Mouse (Mus musculus) intestine, embryonic 16.5 days (tissue): ENCODE data around the gene Fam173a. TPM values are rescaled to one million over a fixed set of nuclear protein-coding genes. Genes with fewer than 3 reads are reported as not detected.
A peak's percentile ranks its signal among the peaks of the same experiment; 100 is the strongest.

ENCODE experiments used
- ATAC-seq: fragments of 200-750 bp; cut with Nextera tagmentation; 2 replicates; pipeline ENCODE4 v1.8.0; 2017; ENCODE audit warnings: moderate TSS enrichment, moderate library complexity
- H3K27ac ChIP-seq: fragments of 300-500 bp; sonication (generic); 2 replicates; pipeline ENCODE4 v1.5.1; 2014; ENCODE audit warnings: mild to moderate bottlenecking, low read length
- H3K27me3 ChIP-seq: fragments of 300-500 bp; sonication (generic); replicated peaks from 2 replicates; pipeline ENCODE4 v1.6.1; 2014; ENCODE audit warnings: low read length, control low read depth, mixed read lengths; ENCODE audit not compliant: control insufficient read depth, insufficient read depth
- H3K36me3 ChIP-seq: fragments of 300-500 bp; sonication (generic); 2 replicates; pipeline ENCODE4 v1.6.1; 2014; ENCODE audit warnings: low read length, control low read depth; ENCODE audit not compliant: control insufficient read depth, insufficient read depth
- H3K4me1 ChIP-seq: fragments of 300-500 bp; sonication (generic); 2 replicates; pipeline ENCODE4 v1.6.1; 2014; ENCODE audit warnings: low read length, control low read depth, mixed read lengths; ENCODE audit not compliant: control insufficient read depth, insufficient read depth
- H3K4me2 ChIP-seq: fragments of 300-500 bp; sonication (generic); 2 replicates; pipeline ENCODE4 v1.6.1; 2014; ENCODE audit warnings: low read depth, low read length, control low read depth
- H3K4me3 ChIP-seq: fragments of 300-500 bp; sonication (generic); 2 replicates; pipeline ENCODE4 v1.5.1; 2014; ENCODE audit warnings: mild to moderate bottlenecking, low read length
- H3K9ac ChIP-seq: fragments of 300-500 bp; sonication (generic); 2 replicates; pipeline ENCODE4 v1.6.1; 2014; ENCODE audit warnings: low read depth, low read length
- H3K9me3 ChIP-seq: fragments of 300-500 bp; sonication (generic); 2 replicates; pipeline ENCODE4 v1.6.1; 2016; ENCODE audit warnings: low read length, control low read depth; ENCODE audit not compliant: control insufficient read depth
- WGBS: fragments of 180-500 bp; shearing (Covaris S2); extraction: QIAGEN DNeasy Blood & Tissue Kit; methylation state at CpG from one replicate; pipeline ENCODE4 v1.1.7; 2014; 5-methylcytosine and 5-hydroxymethylcytosine counted together
- polyA plus RNA-seq: library from polyadenylated mRNA; unstranded; fragments of >200 nt; fragmentation: Nextera tagmentation; extraction: Ambion mirVana; gene quantifications from 2 replicates; pipeline ENCODE4 v1.2.1, GENCODE M21; 2015

Gene Fam173a
- polyA plus RNA-seq, 1 experiment from 2014 or later: 111 TPM

- no peaks in the 10 kb centered on the region for H3K27me3 ChIP-seq
- ATAC-seq: no peak
- no peaks in the 10 kb centered on the region for H3K36me3 ChIP-seq
- no peak overlapping the region for H3K4me3 ChIP-seq
- WGBS: 63% methylated on average over 3 of the region's 3 CpGs
- no peak overlapping the region for H3K27ac ChIP-seq
- no peaks in the 10 kb centered on the region for H3K9me3 ChIP-seq
- H3K4me2 ChIP-seq: no peak overlapping the region
- H3K4me1 ChIP-seq: 0 out of 2 replicates have a peak, but pooled peaks cover 4% of the 10 kb centered on the region
- no peak overlapping the region for H3K9ac ChIP-seq
Observed at GRCm38 (mm10) chr17:25757691-25758090, 35.0 kb downstream of the Fam173a start.

DNA sequence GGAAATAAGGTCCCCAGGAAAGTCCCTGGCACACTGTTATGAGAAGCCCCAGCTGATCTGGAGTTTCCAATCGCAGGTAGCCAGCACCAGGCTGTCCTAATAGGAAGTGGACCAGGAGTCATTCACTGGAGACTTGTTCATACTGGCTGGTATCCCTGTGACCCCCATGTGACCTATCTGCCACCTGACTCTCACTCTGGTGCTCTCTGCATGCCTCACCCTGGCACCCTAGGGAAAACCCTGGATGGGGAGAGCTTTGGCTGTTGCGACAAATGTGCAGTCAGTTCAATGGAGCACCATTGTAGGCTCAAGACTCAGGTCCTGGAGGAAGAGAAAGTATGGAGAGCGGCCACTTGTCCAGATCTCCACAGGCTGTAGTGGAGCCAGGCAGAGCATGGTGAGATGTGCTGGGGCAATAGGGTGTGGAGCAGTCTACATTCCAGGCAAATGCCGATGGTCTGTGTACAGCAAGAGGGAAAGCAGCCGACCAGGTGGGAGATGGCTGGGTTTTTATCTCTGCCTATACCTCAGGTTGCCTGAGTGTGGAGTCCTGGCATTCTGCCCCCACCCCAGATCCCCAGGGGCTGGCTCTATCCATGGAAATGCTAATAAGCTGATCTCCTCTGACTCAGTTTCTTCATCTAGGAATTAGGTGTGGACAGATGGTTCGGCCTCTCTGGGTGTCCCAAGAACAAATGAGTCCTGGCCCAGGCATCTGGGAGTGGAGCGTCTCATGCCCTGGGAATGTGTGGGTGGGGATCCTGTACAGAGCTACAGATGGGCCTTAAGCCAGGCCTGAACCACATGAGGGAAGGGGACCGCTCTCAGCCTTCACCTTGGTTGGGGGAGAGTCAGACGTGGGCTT lies 36.1 kb downstream of the Fam173a start:
- H3K4me2 ChIP-seq: no peak overlapping the region
- no peak overlapping the region for H3K9ac ChIP-seq
- H3K4me3 ChIP-seq: no peak overlapping the region
- H3K27ac ChIP-seq: no peak overlapping the region
- H3K36me3 ChIP-seq: no peaks in the 10 kb centered on the region
- peak; percentile 63; the same call in 1 of the 2 replicates for ATAC-seq
- H3K4me1 ChIP-seq: 0 out of 2 replicates have a peak, but pooled peaks cover 4% of the 10 kb centered on the region
- no peaks in the 10 kb centered on the region for H3K9me3 ChIP-seq
- WGBS: 67% methylated on average over 9 of the region's 9 CpGs
- no peaks in the 10 kb centered on the region for H3K27me3 ChIP-seq

GRCm38 (mm10) chr17:25755627-25756377 lies 36.9 kb downstream of the Fam173a start:
- Histone ChIP-seq H3K9me3 (no peaks in the 10 kb centered on the region), H3K4me2 (no peak overlapping the region), H3K4me3 (no peak overlapping the region), H3K27me3 (no peaks in the 10 kb centered on the region), H3K27ac (no peak overlapping the region), H3K36me3 (no peaks in the 10 kb centered on the region), H3K4me1 (peaks cover 6% of the 10 kb centered on the region; the same call in 1 of the 2 replicates), H3K9ac (no peak overlapping the region)
- peak; percentile 70 for ATAC-seq
- WGBS: 29% methylated on average over 4 of the region's 4 CpGs

GRCm38 (mm10) chr17:25755086-25755485 lies 37.6 kb downstream of the Fam173a start:
- no peak for ATAC-seq
- H3K27ac ChIP-seq: no peak overlapping the region
- H3K9me3 ChIP-seq: no peaks in the 10 kb centered on the region
- no peak overlapping the region for H3K4me3 ChIP-seq
- H3K27me3 ChIP-seq: no peaks in the 10 kb centered on the region
- WGBS: 82% methylated on average over 4 of the region's 4 CpGs
- no peaks in the 10 kb centered on the region for H3K36me3 ChIP-seq
- H3K4me2 ChIP-seq: no peak overlapping the region
- H3K9ac ChIP-seq: no peak overlapping the region
- peaks cover 6% of the 10 kb centered on the region; the same call in 1 of the 2 replicates for H3K4me1 ChIP-seq

- WGBS: 76% methylated on average over 9 of the region's 9 CpGs
- H3K4me1 ChIP-seq: peaks cover 6% of the 10 kb centered on the region; the same call in 1 of the 2 replicates
- no peak within 1 kb of the TSS for H3K4me3 ChIP-seq
- H3K36me3 ChIP-seq: no peaks in the 10 kb centered on the region
- no peak within 1 kb of the TSS for H3K9ac ChIP-seq
- no peak within 1 kb of the TSS for H3K27ac ChIP-seq
- H3K4me2 ChIP-seq: no peak within 1 kb of the TSS
- H3K9me3 ChIP-seq: no peaks in the 10 kb centered on the region
- no peak; the same call in 1 of the 2 replicates for ATAC-seq
- no peaks in the 10 kb centered on the region for H3K27me3 ChIP-seq
Observed at GRCm38 (mm10) chr17:25754241-25754640, 38.5 kb downstream of the Fam173a start, which contains the start of gene Msln. Gene Msln, minus strand, starts transcription at chr17:25754378.

DNA sequence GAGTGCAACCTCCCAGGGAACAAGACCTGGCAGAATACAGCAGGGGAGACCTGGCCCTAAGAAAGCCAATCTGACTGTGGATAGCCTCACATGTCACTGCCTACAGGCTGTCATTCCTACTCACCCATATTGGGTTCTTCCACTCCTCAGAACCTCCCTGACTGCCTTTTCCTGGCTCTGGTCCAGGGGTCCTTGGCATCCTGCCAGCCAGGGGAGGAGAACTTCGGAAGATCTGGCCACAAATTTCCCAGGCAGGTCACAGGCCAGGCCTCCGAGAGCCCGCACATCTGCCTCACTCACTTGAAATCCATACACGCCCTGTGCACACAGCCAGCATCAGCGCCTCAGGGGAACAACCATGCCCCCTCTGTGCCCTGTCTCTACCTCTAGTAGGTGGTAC lies 41.3 kb downstream of the Fam173a start:
- Histone ChIP-seq H3K36me3 (no peaks in the 10 kb centered on the region), H3K4me2 (no peak overlapping the region), H3K27me3 (no peaks in the 10 kb centered on the region), H3K4me3 (no peak overlapping the region), H3K9ac (no peak overlapping the region; the same call in 1 of the 2 replicates), H3K9me3 (no peaks in the 10 kb centered on the region), H3K27ac (no peak overlapping the region), H3K4me1 (peaks cover 6% of the 10 kb centered on the region; the same call in 1 of the 2 replicates)
- 32% methylated on average over 5 of the region's 5 CpGs for WGBS
- no peak for ATAC-seq

- H3K9ac ChIP-seq: no peak overlapping the region
- 84% methylated on average over 6 of the region's 6 CpGs for WGBS
Observed at GRCm38 (mm10) chr17:25749314-25749713, 43.4 kb downstream of the Fam173a start.

GRCm38 (mm10) chr17:25748238-25748637 lies 44.5 kb downstream of the Fam173a start:
- ATAC-seq: no peak
- H3K27ac ChIP-seq: no peak overlapping the region
- H3K9me3 ChIP-seq: no peaks in the 10 kb centered on the region
- H3K4me1 ChIP-seq: peaks cover 3% of the 10 kb centered on the region; the same call in 1 of the 2 replicates
- no peak overlapping the region for H3K4me2 ChIP-seq
- H3K9ac ChIP-seq: no peak overlapping the region
- WGBS: 90% methylated on average over 4 of the region's 4 CpGs
- H3K4me3 ChIP-seq: no peak overlapping the region
- no peaks in the 10 kb centered on the region for H3K27me3 ChIP-seq
- H3K36me3 ChIP-seq: no peaks in the 10 kb centered on the region

More at GRCm38 (mm10) chr17:25749314-25749713, 43.4 kb downstream of the Fam173a start:
- no peak overlapping the region for H3K27ac ChIP-seq
- H3K4me1 ChIP-seq: peaks cover 3% of the 10 kb centered on the region; the same call in 1 of the 2 replicates
- H3K9me3 ChIP-seq: no peaks in the 10 kb centered on the region
- no peaks in the 10 kb centered on the region for H3K36me3 ChIP-seq
- H3K27me3 ChIP-seq: no peaks in the 10 kb centered on the region
- no peak overlapping the region for H3K4me2 ChIP-seq
- no peak for ATAC-seq
- no peak overlapping the region for H3K4me3 ChIP-seq

DNA sequence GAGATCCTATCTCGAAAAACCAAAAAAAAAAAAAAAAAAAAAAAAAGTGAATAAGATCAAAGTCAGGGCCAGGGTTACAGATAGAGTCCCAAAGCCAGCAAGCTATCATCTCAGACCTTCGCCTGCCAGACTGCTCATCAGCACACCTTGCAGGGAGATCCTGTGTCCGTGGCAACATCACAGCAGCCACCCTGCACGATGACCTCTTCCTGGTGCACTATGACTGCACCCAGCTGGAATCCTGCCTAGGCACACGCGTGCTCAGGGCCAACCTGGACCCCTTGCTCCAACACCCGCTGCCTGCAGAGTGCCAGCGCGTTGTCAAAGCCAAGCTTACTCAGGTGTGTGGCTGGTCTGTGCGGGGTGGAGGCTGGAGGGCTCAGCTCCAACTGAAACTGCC lies 48.4 kb downstream of the Fam173a start:
- H3K9me3 ChIP-seq: no peaks in the 10 kb centered on the region
- no peaks in the 10 kb centered on the region for H3K4me1 ChIP-seq
- no peak overlapping the region for H3K27ac ChIP-seq
- no peak overlapping the region for H3K4me2 ChIP-seq
- H3K27me3 ChIP-seq: no peaks in the 10 kb centered on the region
- H3K36me3 ChIP-seq: no peaks in the 10 kb centered on the region
- 76% methylated on average over 10 of the region's 10 CpGs for WGBS
- H3K9ac ChIP-seq: no peak overlapping the region
- no peak overlapping the region for H3K4me3 ChIP-seq
- ATAC-seq: no peak
